Mouse (Mus musculus) heart, postnatal 0 days (tissue): ENCODE results near the gene Luc7l3.

Source experiments
- CTCF ChIP-seq: IDR thresholded peaks from 2 replicates; pipeline ENCODE4 v1.5.1; 2016; ENCODE audit warnings: antibody characterized with exemption, control low read depth, low read depth
- EP300 ChIP-seq: IDR thresholded peaks from 2 replicates; pipeline ENCODE4 v1.6.1; 2016; ENCODE audit warnings: antibody characterized with exemption, low read depth

- no peak for TF ChIP-seq CTCF
- no peak for TF ChIP-seq EP300
Measured at GRCm38 (mm10) chr11:94282291-94282690, 39.5 kb downstream of the Luc7l3 start.
